Mouse (Mus musculus) gonadal fat pad, adult 2 months (tissue): Measurements from ENCODE around the gene Skil. TPM values are rescaled to one million over a fixed set of nuclear protein-coding genes. Genes with fewer than 3 reads are reported as not detected.

ENCODE experiments used
- DNase-seq: peaks from one replicate; pipeline ENCODE4 v3.0.0-alpha.2; 2012; ENCODE audit warnings: low read depth
- polyA plus RNA-seq: library from polyadenylated mRNA; depleted of rRNA; stranded (reverse); fragments of >200 nt; gene quantifications from 2 replicates; pipeline ENCODE4 v1.2.3, GENCODE M21; 2012

Gene Skil
- polyA plus RNA-seq, 1 experiment, result 19.3 TPM

DNA sequence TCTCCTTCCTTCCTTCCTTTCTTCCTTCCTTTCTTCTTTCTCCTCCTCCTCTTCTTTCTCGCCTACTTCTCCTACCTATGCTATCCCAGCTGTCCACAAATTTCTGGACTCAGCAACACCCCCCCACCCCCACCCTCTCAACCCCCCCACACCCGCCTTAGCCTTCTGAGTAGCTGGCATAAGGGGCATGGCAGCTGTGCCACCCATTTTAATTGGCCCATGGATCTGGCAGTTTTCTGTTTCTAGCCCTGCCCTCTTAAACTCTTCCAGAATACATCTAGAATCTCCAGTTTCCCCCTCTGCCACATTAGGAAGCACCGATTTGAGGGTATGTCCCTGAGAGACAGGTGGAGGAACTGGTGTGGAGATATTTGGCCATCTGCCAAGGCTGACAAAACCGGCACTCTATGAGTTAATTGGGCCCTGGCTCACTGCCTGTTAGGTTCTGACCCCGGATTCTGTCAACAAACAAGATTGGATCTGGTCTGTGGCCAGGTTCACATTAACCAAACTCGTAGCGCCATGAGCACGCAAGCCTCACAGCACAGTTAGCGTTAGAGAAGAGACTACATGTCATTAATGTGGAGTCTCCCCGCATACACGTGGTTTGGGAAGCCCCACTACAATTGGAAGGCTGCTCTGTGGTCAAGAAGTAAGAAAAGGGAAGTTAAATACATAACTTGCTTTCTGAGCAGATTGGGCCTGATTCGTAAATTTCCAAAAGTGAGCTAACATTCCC, 11.2 kb upstream of the Skil start:
- no peak for DNase-seq

DNA sequence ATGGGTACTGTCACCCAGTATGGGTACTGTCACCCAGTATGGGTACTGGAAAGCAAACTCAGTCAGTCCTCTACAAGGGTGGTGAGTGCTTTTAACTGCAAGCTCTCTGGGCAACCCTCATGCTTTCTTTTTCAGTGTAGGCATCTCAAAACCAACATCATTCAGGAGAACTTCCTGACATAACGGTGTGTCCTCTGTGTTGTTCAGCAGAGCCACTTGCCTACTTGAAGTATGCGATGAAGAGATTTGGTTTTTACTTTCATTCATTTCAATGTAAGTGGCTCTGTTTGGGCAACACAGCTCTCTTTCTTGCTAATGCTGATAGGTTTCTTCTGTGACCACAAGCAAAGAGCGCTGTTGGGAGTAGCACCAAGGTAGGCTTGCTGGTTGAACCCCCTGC, 9.9 kb upstream of the Skil start:
- DNase-seq, result no peak

DNA sequence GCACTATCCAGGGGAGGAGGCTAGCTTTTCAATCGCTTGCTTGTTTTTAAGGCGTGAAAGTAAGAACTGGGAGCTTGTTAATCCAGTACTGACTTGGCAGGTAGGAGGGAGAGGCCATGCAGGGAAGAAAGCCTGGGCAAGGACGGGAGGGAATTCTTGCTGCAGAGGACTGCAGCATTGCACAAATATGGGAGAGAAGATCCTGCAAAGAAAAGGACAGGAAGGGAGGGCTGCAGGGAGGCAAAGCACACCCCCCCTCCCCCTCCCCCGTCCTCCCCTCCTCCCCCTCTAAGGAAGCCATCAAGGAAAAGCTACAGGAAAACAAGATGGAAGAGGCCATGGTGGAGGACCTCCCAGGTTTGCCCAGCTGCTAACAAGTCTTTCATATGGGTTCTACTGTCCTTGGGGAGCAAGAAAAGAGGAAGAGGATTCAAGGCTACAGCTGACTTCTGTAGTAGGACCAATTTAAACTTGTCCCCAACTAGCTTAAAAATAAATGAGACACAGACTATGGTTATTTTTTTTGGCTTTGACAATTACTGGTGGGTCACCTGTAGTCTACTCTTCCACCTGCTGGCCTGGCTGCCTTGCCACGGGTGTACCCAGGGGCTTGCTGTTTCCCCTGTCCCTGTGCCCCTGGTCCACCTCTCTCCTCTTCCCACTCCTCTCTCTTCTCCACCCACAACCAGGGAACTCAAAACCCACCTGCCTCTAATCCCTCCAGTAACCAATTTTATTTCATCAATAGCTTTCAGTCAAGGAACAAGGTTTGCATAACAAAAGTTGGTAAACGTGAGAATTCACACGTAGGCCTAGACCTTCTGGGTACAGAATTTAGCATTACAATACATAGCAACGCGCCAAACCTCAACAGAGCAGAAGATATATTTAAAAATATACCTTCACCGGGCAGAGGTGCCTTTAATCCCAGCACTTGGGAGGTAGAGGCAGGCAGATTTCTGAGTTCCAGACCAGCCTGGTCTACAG, 5.8 kb upstream of the Skil start:
- DNase-seq, result no peak

GRCm38 (mm10) chr3:31089956-31090355, 4.9 kb upstream of the Skil start:
- DNase-seq, result no peak

GRCm38 (mm10) chr3:31093196-31093595, 1.7 kb upstream of the Skil start:
- no peak for DNase-seq

GRCm38 (mm10) chr3:31093627-31094351, 1.1 kb upstream of the Skil start:
- DNase-seq, result no peak

DNA sequence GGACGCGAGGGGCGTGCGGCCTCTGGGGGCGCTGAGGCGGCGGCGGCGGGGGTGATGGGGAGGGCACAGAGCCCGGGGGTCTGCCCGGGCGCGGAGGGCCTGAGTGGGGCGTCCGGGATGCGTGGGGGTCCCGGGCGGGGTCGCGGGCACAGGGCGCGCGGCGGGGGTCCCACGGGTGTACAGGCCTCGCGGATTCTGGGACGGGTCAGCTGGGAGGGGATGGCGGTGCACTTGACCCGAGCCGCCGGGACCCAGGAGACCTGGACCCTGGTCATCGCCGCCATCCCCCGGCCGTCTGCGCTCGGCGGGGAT, 277 bp downstream of the Skil start:
- DNase-seq, result no peak

DNA sequence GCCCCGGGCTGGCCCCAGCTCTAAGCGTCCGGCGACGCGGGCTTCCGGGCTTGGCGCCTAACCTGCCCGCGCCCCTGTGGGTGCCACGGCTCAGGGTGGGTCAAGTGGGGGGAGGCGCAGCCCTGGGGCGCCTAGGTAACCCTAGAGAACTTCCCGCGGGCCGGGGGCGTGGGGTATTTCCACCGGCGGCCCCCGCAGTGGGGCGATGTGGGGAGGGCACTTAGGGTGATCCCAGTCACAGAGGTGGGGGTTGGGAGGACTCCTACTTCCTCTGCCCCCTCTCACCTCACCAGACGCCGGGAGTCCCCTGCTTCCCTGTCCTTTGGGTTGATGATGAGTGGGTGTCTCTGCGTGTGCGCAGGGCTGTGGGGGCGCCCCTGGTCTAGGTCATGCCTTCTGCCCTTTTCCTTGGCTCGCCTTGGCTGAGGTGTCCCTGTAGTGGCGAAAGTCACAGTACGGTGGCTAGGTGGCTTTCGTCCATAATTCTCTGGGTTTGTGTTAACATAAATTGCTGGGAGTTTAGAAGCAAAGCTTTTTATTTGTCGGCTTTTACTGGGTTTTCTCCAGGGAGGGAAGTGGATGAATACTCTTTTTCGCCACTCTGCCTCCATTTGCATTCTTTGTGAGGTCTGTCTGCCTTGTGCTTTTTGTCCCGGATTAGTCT, 765 bp downstream of the Skil start:
- DNase-seq, result no peak

GRCm38 (mm10) chr3:31096155-31097101, 1.6 kb downstream of the Skil start:
- no peak for DNase-seq

DNA sequence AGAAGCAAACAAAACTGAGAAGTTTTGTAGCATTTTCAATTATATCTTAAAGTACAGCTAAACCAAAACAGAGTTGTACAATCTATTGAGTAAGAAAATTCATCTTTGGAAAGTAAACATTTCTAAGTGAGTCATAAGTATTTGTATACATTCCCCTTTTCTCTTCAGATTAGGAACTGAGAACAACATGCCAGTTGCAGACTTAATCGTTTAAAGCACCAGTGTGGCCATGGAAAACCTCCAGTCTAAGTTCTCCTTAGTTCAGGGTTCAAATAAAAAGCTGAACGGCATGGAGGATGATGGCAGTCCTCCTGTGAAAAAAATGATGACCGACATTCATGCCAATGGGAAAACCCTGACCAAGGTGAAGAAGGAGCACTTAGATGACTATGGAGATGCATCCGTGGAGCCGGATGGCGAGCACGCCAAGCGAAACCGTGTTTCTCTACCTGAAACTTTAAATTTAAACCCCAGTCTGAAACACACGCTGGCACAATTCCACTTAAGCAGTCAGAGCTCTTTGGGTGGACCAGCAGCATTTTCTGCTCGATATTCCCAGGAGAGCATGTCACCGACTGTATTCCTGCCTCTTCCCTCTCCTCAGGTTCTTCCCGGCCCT, 2.4 kb downstream of the Skil start:
- no peak for DNase-seq

DNA sequence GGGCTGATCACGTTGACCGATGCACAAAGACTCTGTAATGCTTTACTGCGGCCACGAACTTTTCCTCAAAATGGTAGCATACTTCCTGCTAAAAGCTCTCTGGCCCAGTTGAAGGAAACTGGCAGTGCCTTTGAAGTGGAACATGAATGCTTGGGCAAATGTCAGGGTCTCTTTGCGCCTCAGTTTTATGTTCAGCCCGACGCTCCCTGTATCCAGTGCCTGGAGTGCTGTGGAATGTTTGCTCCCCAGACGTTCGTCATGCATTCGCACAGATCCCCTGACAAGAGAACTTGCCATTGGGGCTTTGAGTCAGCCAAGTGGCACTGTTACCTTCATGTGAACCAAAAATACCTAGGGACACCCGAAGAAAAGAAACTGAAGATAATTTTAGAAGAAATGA, 3.1 kb downstream of the Skil start:
- no peak for DNase-seq

DNA sequence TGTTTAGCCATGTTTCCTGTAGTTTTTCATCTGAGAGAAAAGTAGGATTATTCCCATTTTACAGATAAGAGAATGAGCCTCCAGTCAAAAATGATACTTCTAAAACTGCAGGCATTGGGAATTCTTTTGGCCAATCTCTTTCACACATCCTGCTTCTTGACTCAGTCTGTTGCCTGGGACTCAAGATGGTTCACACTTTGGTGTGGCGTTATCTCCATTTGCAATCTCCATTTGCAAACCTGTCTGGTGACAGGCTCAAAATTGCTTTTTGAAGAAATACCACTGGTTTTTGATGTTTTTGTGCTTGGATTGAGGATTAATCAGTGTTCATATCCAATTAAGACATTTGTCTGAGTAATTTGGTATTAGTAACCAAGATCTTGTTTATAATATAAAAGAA, 3.7 kb downstream of the Skil start:
- no peak for DNase-seq

- DNase-seq, result no peak
Observed at GRCm38 (mm10) chr3:31100026-31100425, 5.2 kb downstream of the Skil start.

GRCm38 (mm10) chr3:31100802-31101201, 5.9 kb downstream of the Skil start:
- DNase-seq, result no peak

DNA sequence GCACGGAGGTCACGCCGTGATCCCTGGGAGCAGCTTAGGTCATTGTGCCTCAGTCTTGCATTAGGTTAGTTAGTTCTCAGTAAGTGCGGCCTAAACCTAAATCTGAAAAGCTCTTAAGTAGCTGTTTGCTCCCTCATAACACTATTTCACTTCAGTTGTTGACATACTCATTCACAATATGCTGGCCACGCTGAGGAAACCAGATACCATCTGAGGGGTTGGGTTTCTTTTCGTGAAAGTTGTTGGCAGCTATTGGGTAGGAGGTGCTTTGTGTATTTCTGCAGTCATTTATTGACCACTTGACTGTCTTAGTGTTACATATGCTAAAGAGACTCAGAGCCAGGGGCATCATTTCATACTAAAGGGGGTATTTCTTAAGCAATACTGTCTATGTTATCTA, 10.1 kb downstream of the Skil start:
- DNase-seq, result no peak

GRCm38 (mm10) chr3:31106597-31106996, 11.7 kb downstream of the Skil start:
- no peak for DNase-seq

DNA sequence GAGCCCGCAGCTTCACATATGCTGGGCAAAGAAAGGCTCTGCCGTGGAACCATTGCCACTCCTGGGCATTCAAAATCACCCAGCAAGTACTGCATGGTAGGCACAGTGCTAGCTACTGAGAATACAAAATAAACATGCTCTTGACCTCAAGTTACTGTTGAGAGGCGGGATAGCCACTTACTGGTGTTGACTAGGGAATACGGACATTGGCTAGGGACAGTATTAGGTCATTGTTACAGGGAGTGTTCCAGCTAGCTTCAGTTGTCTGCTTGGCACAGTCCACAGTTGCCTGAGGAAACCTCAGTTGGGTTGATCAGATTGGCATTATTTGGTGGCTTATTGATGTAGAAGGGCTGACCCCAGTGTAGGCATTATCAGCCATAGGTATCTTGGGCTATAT, 12.8 kb downstream of the Skil start:
- DNase-seq, result no peak

DNA sequence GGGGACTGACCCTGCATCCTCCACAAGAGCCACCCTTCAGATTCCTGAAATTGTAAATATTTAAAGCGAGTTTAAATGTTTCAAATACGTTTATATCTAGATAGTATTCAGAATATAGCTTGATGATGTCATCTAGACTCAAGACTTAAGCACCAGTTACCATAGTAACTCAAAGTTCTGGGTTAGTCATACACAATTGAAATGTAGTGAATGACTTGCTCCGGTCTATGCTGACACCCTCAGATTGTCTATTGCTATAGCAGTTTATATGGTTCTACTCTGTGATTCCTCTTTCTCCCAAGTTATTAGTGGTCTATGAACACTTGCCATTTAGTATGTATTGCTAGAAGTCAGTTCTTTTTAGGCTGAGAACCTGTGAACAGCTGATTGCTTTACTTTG, 14.2 kb downstream of the Skil start:
- no peak for DNase-seq

DNA sequence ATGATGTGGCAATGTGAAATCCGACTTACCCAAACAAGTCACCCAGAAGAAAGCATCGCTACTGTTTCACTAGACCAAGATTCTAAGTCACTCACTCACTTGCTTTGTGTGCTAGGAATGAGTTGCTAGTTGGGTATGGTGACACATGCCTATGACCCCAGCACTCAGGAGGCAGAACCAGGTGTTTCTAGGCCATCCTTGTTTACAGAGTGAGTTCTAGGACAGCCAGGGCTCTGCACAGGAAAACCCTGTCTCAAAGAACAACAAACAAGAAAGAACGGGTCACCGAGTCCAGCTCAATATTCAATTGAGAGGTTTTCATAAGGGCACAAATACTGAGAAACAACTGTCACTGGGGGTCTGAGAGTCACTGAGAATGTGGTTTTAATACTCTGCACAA, 28.2 kb downstream of the Skil start:
- DNase-seq, result no peak

DNA sequence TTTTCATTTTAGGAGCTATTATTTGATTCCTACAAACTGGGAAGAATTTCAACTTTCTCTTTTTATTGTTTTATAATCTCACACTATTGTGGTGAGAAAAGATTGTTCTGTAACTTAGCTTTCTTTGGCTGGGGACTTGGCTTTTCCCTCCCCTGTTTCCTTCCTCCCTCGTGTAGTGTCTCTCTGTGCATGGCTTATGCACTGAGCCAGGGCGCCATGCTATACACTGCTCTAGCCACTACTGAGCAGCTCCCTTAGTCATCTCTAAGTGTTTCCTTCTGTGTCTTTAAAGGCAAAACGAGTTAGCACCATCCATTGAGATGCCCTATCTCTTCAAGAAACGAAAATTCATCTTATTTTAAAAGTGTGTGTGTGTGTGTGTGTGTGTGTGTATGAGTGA, 31.4 kb downstream of the Skil start:
- DNase-seq, result no peak
